Mouse (Mus musculus) Patski (cell line): Measurements from ENCODE around the gene Ranbp6. TPM values are rescaled to one million over a fixed set of nuclear protein-coding genes. Genes with fewer than 3 reads are reported as not detected.

Experiments
- ATAC-seq: fragments of 100-300 bp; one replicate; pipeline ENCODE4 v1.8.0; 2021
- CTCF ChIA-PET: fragments of 350-600 bp; sonication (Branson Sonifier 250); formaldehyde crosslinking; loops from one replicate; lab custom pipeline; 2022; ENCODE audit warnings: inconsistent platforms; lab: Charles Lee
- POLR2A ChIA-PET: fragments of 350-600 bp; sonication (Branson Sonifier 250); formaldehyde crosslinking; loops from one replicate; lab custom pipeline; 2022; ENCODE audit warnings: antibody characterized with exemption, inconsistent platforms; lab: Charles Lee
- DNase-seq: peaks from one replicate; pipeline ENCODE4 v3.0.0-alpha.2; 2011; ENCODE audit warnings: low read depth, low spot score
- H3K27me3 ChIP-seq: fragments of 371-371 bp; one replicate; pipeline ENCODE4 v1.5.1; 2021
- CTCF ChIP-seq: fragments of 100-300 bp; IDR thresholded peaks from one replicate; pipeline ENCODE4 v1.5.1; 2021
- in situ Hi-C: fragments of 300-500 bp; cut with MboI; formaldehyde crosslinking; loops from 3 replicates; pipeline ENCODE4 v1.11.1; 2018; ENCODE audit warnings: low pct_unique_long_range_greater_than_20kb, mixed read lengths
- polyA plus RNA-seq: library from polyadenylated mRNA; unstranded; gene quantifications from one replicate; pipeline ENCODE4 v1.2.3, GENCODE M21; 2021

Ranbp6 gene
- polyA plus RNA-seq, 1 experiment from 2014 or later = 16.1 TPM

GRCm38 (mm10) chr19:29840642-29841041, 27.9 kb upstream of the Ranbp6 start:
- no peak for DNase-seq
- CTCF ChIA-PET = interaction anchor here (0.6 to 2.1 kb wide), 3 partner anchors 13 to 17 kb away, joined by 3 to 7 read pairs (median 4); no protein-coding TSS in a partner anchor
- no peaks in the 10 kb centered on the region for H3K27me3 ChIP-seq
- peak; percentile 44 for ATAC-seq
- in situ Hi-C loops = no loop called here
- POLR2A ChIA-PET = no interaction called here
- peak; percentile 35 for TF ChIP-seq CTCF

- in situ Hi-C loops = no loop called here
These were observed 25.9 kb upstream of the Ranbp6 start for GRCm38 (mm10) chr19:29838636-29839135.

GRCm38 (mm10) chr19:29838171-29838570, 25.4 kb upstream of the Ranbp6 start:
- POLR2A ChIA-PET = interaction anchor here (0.5 kb wide), 1 partner anchor 443 kb away, joined by 7 read pairs; no protein-coding TSS in a partner anchor
- in situ Hi-C loops = no loop called here
- TF ChIP-seq CTCF = no peak
- ATAC-seq (no peak), DNase-seq (no peak)
- no peaks in the 10 kb centered on the region for H3K27me3 ChIP-seq
- CTCF ChIA-PET = interaction anchor here (1.2 to 3.2 kb wide), 2 partner anchors 11 to 16 kb away, joined by 3 to 13 read pairs; no protein-coding TSS in a partner anchor

More at GRCm38 (mm10) chr19:29838636-29839135, 25.9 kb upstream of the Ranbp6 start:
- no peak for TF ChIP-seq CTCF
- H3K27me3 ChIP-seq = no peaks in the 10 kb centered on the region
- DNase-seq = no peak
- ATAC-seq = no peak
- ChIA-PET CTCF (interaction anchor here (3.2 kb wide), 1 partner anchor 12 kb away, joined by 13 read pairs; no protein-coding TSS in a partner anchor), POLR2A (no interaction called here)

- no peaks in the 10 kb centered on the region for H3K27me3 ChIP-seq
- POLR2A ChIA-PET = interaction anchor here (1.0 kb wide), 1 partner anchor 13 kb away, joined by 3 read pairs; no protein-coding TSS in a partner anchor
- ATAC-seq = peak; percentile 76
- CTCF ChIA-PET = interaction anchor here (0.6 to 3.2 kb wide), 2 partner anchors 9 to 95 kb away, joined by 3 to 13 read pairs; no protein-coding TSS in a partner anchor
- no peak for DNase-seq
- TF ChIP-seq CTCF = no peak
- in situ Hi-C loops = no loop called here
These were observed 22.7 kb upstream of the Ranbp6 start for GRCm38 (mm10) chr19:29835364-29836034.

- H3K27me3 ChIP-seq = no peaks in the 10 kb centered on the region
- POLR2A ChIA-PET = interaction anchor here (1.2 kb wide), 1 partner anchor 14 kb away, joined by 3 read pairs; no protein-coding TSS in a partner anchor
- no peak for TF ChIP-seq CTCF
- CTCF ChIA-PET = no interaction called here
- DNase-seq (no peak), ATAC-seq (no peak)
- in situ Hi-C loops = loop anchor here (5.0 kb wide), 2 partner anchors 146 to 296 kb away; no protein-coding TSS in a partner anchor
These were observed 18.1 kb upstream of the Ranbp6 start for GRCm38 (mm10) chr19:29830911-29831310.

GRCm38 (mm10) chr19:29828558-29828957, 15.8 kb upstream of the Ranbp6 start:
- in situ Hi-C loops = loop anchor here (5.0 kb wide), 1 partner anchor 379 kb away; no protein-coding TSS in a partner anchor
- H3K27me3 ChIP-seq = no peaks in the 10 kb centered on the region
- ATAC-seq (no peak), DNase-seq (no peak)
- no peak for TF ChIP-seq CTCF
- ChIA-PET POLR2A (no interaction called here), CTCF (interaction anchor here (1.5 to 10.2 kb wide), 3 partner anchors 12 to 152 kb away, joined by 3 to 80 read pairs (median 3); no protein-coding TSS in a partner anchor)

- TF ChIP-seq CTCF = peak; percentile 96
- CTCF ChIA-PET = interaction anchor here (0.7 to 10.2 kb wide), 11 partner anchors 10 to 420 kb away, joined by 3 to 80 read pairs (median 3); no protein-coding TSS in a partner anchor
- H3K27me3 ChIP-seq = no peaks in the 10 kb centered on the region
- in situ Hi-C loops = loop anchor here (5.0 kb wide), 1 partner anchor 381 kb away; no protein-coding TSS in a partner anchor
- POLR2A ChIA-PET = interaction anchor here (1.2 kb wide), 1 partner anchor 152 kb away, joined by 3 read pairs; no protein-coding TSS in a partner anchor
- no peak for DNase-seq
- ATAC-seq = peak; percentile 66
These were observed 13.9 kb upstream of the Ranbp6 start for GRCm38 (mm10) chr19:29826686-29827085.

- POLR2A ChIA-PET = interaction anchor here (0.6 kb wide), 1 partner anchor 14 kb away, joined by 3 read pairs; no protein-coding TSS in a partner anchor
- no peak for TF ChIP-seq CTCF
These were observed 12.2 kb upstream of the Ranbp6 start for GRCm38 (mm10) chr19:29825003-29825402.

GRCm38 (mm10) chr19:29824034-29824700, 11.4 kb upstream of the Ranbp6 start:
- CTCF ChIA-PET = interaction anchor here (0.8 to 10.2 kb wide), 13 partner anchors 13 to 385 kb away, joined by 3 to 80 read pairs (median 3); no protein-coding TSS in a partner anchor
- DNase-seq = no peak
- TF ChIP-seq CTCF = peak; percentile 94
- in situ Hi-C loops = loop anchor here (5.0 kb wide), 1 partner anchor 147 kb away; no protein-coding TSS in a partner anchor
- POLR2A ChIA-PET = interaction anchor here (0.6 kb wide), 1 partner anchor 722 kb away, joined by 11 read pairs; no protein-coding TSS in a partner anchor
- no peaks in the 10 kb centered on the region for H3K27me3 ChIP-seq
- ATAC-seq = no peak

More at GRCm38 (mm10) chr19:29825003-29825402, 12.2 kb upstream of the Ranbp6 start:
- CTCF ChIA-PET = interaction anchor here (1.3 to 10.2 kb wide), 4 partner anchors 123 to 385 kb away, joined by 3 to 80 read pairs (median 7); no protein-coding TSS in a partner anchor
- ATAC-seq (no peak), DNase-seq (no peak)
- no peaks in the 10 kb centered on the region for H3K27me3 ChIP-seq
- in situ Hi-C loops = loop anchor here (5.0 kb wide), 1 partner anchor 382 kb away; no protein-coding TSS in a partner anchor
